Mouse (Mus musculus) bone marrow, adult 2 months (tissue): ENCODE results near the gene Asb18.

Experiments used
- CTCF ChIP-seq: fragments of 200-500 bp; IDR thresholded peaks from 2 replicates; pipeline ENCODE4 v1.5.1; 2011; ENCODE audit warnings: low read length, control low read depth; ENCODE audit not compliant: control insufficient read depth, insufficient read depth
- POLR2A ChIP-seq: fragments of 200-500 bp; IDR thresholded peaks from 2 replicates; pipeline ENCODE4 v1.6.1; 2011; ENCODE audit warnings: low read depth, mild to moderate bottlenecking, control low read depth, low read length, borderline replicate concordance; ENCODE audit not compliant: control insufficient read depth

- TF ChIP-seq POLR2A (no peak), CTCF (no peak)
These were observed 42.6 kb downstream of the Asb18 start for GRCm38 (mm10) chr1:89971848-89972247.
